Mouse (Mus musculus) limb, embryonic 15.5 days (tissue): ENCODE measurements around the gene Gng8. TPM values are rescaled to one million over a fixed set of nuclear protein-coding genes. Genes with fewer than 3 reads are reported as not detected.

Experiments used
- ATAC-seq: fragments of 200-750 bp; cut with Nextera tagmentation; 2 replicates; pipeline ENCODE4 v1.8.0; 2017; ENCODE audit warnings: low read depth, moderate TSS enrichment; ENCODE audit not compliant: insufficient number of reproducible peaks, low FRiP score, low TSS enrichment
- H3K27ac ChIP-seq: fragments of 300-500 bp; sonication (generic); 2 replicates; pipeline ENCODE4 v1.5.1; 2015; ENCODE audit warnings: moderate library complexity, mild to moderate bottlenecking, inconsistent platforms
- H3K27me3 ChIP-seq: fragments of 300-500 bp; sonication (generic); 2 replicates; pipeline ENCODE4 v1.6.1; 2015; ENCODE audit warnings: inconsistent platforms
- H3K36me3 ChIP-seq: fragments of 300-500 bp; sonication (generic); 2 replicates; pipeline ENCODE4 v1.6.1; 2015; ENCODE audit warnings: inconsistent platforms
- H3K4me1 ChIP-seq: fragments of 300-500 bp; sonication (generic); 2 replicates; pipeline ENCODE4 v1.6.1; 2015; ENCODE audit warnings: inconsistent platforms
- H3K4me2 ChIP-seq: fragments of 300-500 bp; sonication (generic); 2 replicates; pipeline ENCODE4 v1.6.1; 2015; ENCODE audit warnings: mild to moderate bottlenecking, inconsistent platforms
- H3K4me3 ChIP-seq: fragments of 300-500 bp; sonication (generic); 2 replicates; pipeline ENCODE4 v1.5.1; 2015; ENCODE audit warnings: mild to moderate bottlenecking, inconsistent platforms
- H3K9ac ChIP-seq: fragments of 300-500 bp; sonication (generic); 2 replicates; pipeline ENCODE4 v1.6.1; 2015; ENCODE audit warnings: inconsistent platforms
- H3K9me3 ChIP-seq: fragments of 300-500 bp; sonication (generic); 2 replicates; pipeline ENCODE4 v1.6.1; 2016; ENCODE audit warnings: inconsistent platforms
- WGBS: fragments of 180-500 bp; shearing (Covaris S2); methylation state at CpG from one replicate; pipeline ENCODE4 v1.1.7; 2015; 5-methylcytosine and 5-hydroxymethylcytosine counted together
- polyA plus RNA-seq: library from polyadenylated mRNA; unstranded; fragments of >200 nt; fragmentation: Nextera tagmentation; extraction: Ambion mirVana; gene quantifications from 2 replicates; pipeline ENCODE4 v1.2.1, GENCODE M21; 2015

Gene Gng8
- polyA plus RNA-seq, 1 experiment from 2014 or later: 15.0 TPM

DNA sequence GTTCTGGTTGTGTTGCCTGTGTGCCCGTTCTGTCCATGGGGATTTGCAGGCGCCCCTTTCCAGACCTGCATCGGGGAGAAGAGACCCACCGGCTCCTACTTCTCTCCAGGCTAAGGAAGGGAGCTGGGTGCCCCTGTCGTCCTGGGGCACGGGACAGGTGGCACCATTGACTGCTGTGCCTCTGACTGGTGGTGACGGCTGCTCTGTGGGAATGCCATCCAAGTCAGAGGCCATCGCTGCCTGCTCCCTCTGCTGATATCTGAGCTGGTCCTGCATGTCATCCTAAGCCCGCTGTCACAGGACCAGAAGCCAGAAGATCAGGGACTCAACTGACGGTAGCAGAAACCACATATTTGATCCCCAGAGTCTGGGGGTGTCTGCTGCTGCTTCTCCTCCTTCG lies 17.3 kb downstream of the Gng8 start:
- Histone ChIP-seq H3K9ac (no peak overlapping the region), H3K27ac (no peak overlapping the region), H3K9me3 (no peaks in the 10 kb centered on the region), H3K4me1 (peaks cover 52% of the 10 kb centered on the region), H3K4me3 (no peak overlapping the region), H3K4me2 (no peak overlapping the region), H3K27me3 (no peaks in the 10 kb centered on the region), H3K36me3 (peaks cover under 1% of the 10 kb centered on the region; the same call in 1 of the 2 replicates)
- 69% methylated on average over 11 of the region's 11 CpGs for WGBS
- no peak for ATAC-seq

DNA sequence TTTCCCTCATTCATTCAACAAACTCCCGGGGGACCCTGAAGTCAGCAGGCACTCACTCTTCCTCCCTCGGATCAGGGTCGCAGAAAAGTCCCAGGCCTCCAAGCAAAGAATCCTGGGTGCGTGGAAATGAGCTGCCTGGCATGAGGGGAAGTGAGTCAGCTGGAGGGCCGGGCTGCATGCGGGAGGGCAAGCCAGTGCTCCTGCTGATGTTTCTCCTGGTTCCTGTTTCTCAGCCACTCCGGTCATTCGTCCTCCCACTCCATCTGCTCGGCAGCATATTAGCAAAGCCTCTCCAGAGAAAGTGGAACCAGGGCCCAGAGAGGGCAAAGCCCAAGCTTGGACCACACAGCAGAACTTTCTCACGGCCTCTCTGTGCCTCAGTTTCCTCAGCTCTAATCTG lies 18.3 kb downstream of the Gng8 start:
- Histone ChIP-seq H3K4me2 (no peak overlapping the region), H3K9me3 (no peaks in the 10 kb centered on the region), H3K27ac (no peak overlapping the region), H3K27me3 (no peaks in the 10 kb centered on the region), H3K36me3 (peaks cover 11% of the 10 kb centered on the region), H3K9ac (no peak overlapping the region), H3K4me1 (peaks cover 61% of the 10 kb centered on the region), H3K4me3 (no peak overlapping the region)
- ATAC-seq: no peak
- WGBS: 35% methylated on average over 10 of the region's 10 CpGs

GRCm38 (mm10) chr7:16911904-16912303 lies 20.3 kb downstream of the Gng8 start:
- Histone ChIP-seq H3K36me3 (peaks cover 31% of the 10 kb centered on the region), H3K9me3 (no peaks in the 10 kb centered on the region), H3K27me3 (no peaks in the 10 kb centered on the region), H3K27ac (no peak overlapping the region), H3K4me3 (no peak overlapping the region), H3K4me1 (peaks cover 44% of the 10 kb centered on the region), H3K4me2 (no peak overlapping the region), H3K9ac (no peak overlapping the region)
- ATAC-seq: no peak
- 91% methylated on average over 3 of the region's 3 CpGs for WGBS

DNA sequence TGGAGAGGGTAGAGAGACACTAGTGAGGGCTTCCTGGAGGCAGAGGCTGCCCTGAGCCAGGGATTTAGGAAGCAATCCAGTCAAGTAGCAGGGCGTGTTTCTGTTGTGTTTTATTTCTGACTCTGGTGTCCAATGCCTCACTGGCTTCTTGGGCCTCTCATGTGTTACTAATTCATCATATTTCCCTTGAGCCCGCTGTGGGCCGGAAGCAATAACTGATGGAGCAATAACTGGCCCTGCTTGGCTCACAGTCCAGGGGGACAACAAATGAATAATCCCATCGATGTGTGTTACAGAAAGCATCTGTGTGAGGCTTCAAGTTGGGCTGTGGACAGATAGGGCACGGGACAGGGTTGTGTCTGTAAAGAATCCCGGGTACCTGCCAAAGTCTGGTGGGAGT lies 20.8 kb downstream of the Gng8 start:
- H3K4me3 ChIP-seq: no peak overlapping the region
- H3K4me2 ChIP-seq: no peak overlapping the region
- H3K9ac ChIP-seq: no peak overlapping the region
- peaks cover 41% of the 10 kb centered on the region for H3K4me1 ChIP-seq
- peak overlapping the region; percentile 44; the same call in 1 of the 2 replicates for H3K27ac ChIP-seq
- WGBS: 55% methylated on average over 6 of the region's 6 CpGs
- peaks cover 36% of the 10 kb centered on the region for H3K36me3 ChIP-seq
- no peak for ATAC-seq
- H3K27me3 ChIP-seq: no peaks in the 10 kb centered on the region
- no peaks in the 10 kb centered on the region for H3K9me3 ChIP-seq

DNA sequence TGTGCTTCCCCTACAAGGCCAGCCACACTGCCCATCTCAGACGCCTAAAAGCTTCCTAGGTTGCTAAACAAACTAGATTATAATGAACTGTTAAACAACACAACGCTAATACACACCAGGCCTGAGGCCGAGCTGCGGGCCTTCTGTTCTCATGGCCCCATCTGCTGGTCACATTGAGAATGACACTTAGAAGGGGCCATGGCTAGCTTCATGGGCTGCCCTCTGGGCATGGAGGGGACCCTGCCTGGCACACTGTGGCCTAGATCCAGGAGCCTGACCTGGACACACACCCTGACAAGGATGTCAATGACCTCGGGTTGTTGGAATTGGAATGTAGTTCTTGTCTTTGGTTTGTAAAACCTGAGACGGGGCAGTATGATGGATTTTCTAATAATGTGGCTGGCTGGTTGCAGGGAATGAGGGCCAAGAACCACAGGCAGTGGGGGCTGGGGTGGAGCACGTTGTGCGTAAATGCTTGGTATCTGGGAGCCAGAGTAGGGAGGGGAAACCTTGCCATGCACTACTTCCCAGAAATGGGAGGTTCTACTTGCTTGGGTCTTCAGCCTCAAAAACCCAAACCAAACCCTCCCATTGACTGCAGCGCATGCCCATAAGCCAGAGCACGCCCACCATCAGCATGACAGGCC lies 22.3 kb downstream of the Gng8 start:
- Histone ChIP-seq H3K9ac (no peak overlapping the region), H3K4me2 (no peak overlapping the region), H3K27ac (peak overlapping the region; percentile 44; the same call in 1 of the 2 replicates), H3K9me3 (no peaks in the 10 kb centered on the region), H3K4me3 (no peak overlapping the region), H3K4me1 (peaks cover 38% of the 10 kb centered on the region), H3K36me3 (peaks cover 51% of the 10 kb centered on the region), H3K27me3 (no peaks in the 10 kb centered on the region)
- WGBS: 29% methylated on average over 10 of the region's 10 CpGs
- ATAC-seq: peak; percentile 40; the same call in 1 of the 2 replicates

- WGBS: 82% methylated on average over 18 of the region's 18 CpGs
- ATAC-seq: no peak
Observed at GRCm38 (mm10) chr7:16914453-16915343, 23.1 kb downstream of the Gng8 start.

GRCm38 (mm10) chr7:16915461-16916340 lies 24.1 kb downstream of the Gng8 start:
- 88% methylated on average over 32 of the region's 32 CpGs for WGBS
- Histone ChIP-seq H3K4me2 (no peak overlapping the region), H3K36me3 (peaks cover 60% of the 10 kb centered on the region), H3K4me1 (peaks cover 45% of the 10 kb centered on the region), H3K27ac (no peak overlapping the region), H3K9me3 (no peaks in the 10 kb centered on the region), H3K4me3 (no peak overlapping the region), H3K9ac (no peak overlapping the region), H3K27me3 (no peaks in the 10 kb centered on the region)
- ATAC-seq: no peak

More at GRCm38 (mm10) chr7:16914453-16915343, 23.1 kb downstream of the Gng8 start:
- H3K27me3 ChIP-seq: no peaks in the 10 kb centered on the region
- no peak overlapping the region for H3K4me2 ChIP-seq
- H3K4me3 ChIP-seq: no peak overlapping the region
- 0 out of 2 replicates have a peak overlapping the region, but pooled peaks have one; percentile 33 for H3K27ac ChIP-seq
- H3K9me3 ChIP-seq: no peaks in the 10 kb centered on the region
- H3K9ac ChIP-seq: no peak overlapping the region
- peaks cover 38% of the 10 kb centered on the region for H3K4me1 ChIP-seq
- peaks cover 58% of the 10 kb centered on the region for H3K36me3 ChIP-seq

DNA sequence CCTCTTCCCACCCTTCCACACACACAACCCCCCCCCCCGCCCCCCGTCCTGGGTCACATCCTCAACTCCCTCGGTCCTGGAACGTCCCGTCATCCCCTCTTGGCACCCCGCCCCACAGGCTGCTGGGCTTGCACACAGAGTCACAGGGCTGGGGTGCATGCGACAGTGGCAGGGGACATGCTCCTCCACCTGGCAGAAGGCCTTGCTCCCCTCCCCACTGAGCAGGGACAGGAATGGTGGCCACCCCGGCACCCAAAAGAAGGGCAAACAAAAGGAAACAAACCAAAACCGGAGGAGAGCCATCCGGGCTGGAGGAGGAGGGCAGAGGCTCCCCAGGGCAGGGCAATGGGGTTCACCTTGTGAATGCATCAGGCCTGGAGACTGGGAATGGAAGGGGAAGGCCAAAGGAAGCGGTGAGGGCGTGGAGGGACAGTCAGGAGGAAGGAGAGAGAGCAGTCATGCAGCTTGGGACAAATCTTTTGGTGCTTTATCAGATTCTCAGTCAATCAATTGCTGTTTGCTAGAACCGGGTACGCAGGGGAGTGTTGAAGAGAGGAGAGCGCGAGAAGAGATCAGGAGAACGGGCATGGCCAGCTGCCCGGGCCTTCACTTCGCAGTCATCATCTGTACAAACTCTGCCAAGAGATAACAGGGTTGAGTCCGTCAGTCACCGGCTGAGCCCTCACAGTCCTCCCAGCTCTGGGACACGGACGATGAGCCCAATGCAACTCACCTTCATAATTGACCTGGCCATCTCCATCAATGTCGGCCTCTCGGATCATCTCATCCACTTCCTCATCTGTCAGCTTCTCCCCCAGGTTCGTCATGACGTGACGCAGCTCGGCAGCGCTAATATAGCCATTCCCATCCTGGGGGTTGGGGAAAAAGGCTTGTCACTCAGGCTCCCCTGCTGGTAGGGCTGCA lies 25.0 kb downstream of the Gng8 start:
- no peak overlapping the region for H3K4me2 ChIP-seq
- H3K4me3 ChIP-seq: no peak overlapping the region
- no peaks in the 10 kb centered on the region for H3K27me3 ChIP-seq
- H3K9me3 ChIP-seq: no peaks in the 10 kb centered on the region
- peaks cover 60% of the 10 kb centered on the region for H3K36me3 ChIP-seq
- 82% methylated on average over 30 of the region's 30 CpGs for WGBS
- H3K27ac ChIP-seq: no peak overlapping the region
- peaks cover 54% of the 10 kb centered on the region for H3K4me1 ChIP-seq
- ATAC-seq: no peak
- no peak overlapping the region for H3K9ac ChIP-seq

GRCm38 (mm10) chr7:16917447-16917846 lies 25.9 kb downstream of the Gng8 start:
- Histone ChIP-seq H3K4me3 (no peak overlapping the region), H3K9me3 (no peaks in the 10 kb centered on the region), H3K4me2 (no peak overlapping the region), H3K9ac (no peak overlapping the region), H3K36me3 (peaks cover 60% of the 10 kb centered on the region), H3K4me1 (peaks cover 56% of the 10 kb centered on the region), H3K27me3 (no peaks in the 10 kb centered on the region), H3K27ac (no peak overlapping the region)
- no peak for ATAC-seq
- 74% methylated on average over 11 of the region's 11 CpGs for WGBS

GRCm38 (mm10) chr7:16918014-16918413 lies 26.4 kb downstream of the Gng8 start:
- Histone ChIP-seq H3K9me3 (no peaks in the 10 kb centered on the region), H3K36me3 (peaks cover 60% of the 10 kb centered on the region), H3K4me3 (no peak overlapping the region), H3K27ac (no peak overlapping the region), H3K4me1 (peaks cover 60% of the 10 kb centered on the region), H3K9ac (no peak overlapping the region), H3K4me2 (no peak overlapping the region), H3K27me3 (no peaks in the 10 kb centered on the region)
- ATAC-seq: no peak
- 70% methylated on average over 9 of the region's 9 CpGs for WGBS

GRCm38 (mm10) chr7:16918670-16919069 lies 27.1 kb downstream of the Gng8 start:
- Histone ChIP-seq H3K4me1 (peaks cover 59% of the 10 kb centered on the region), H3K4me3 (no peak overlapping the region), H3K36me3 (peaks cover 60% of the 10 kb centered on the region), H3K9ac (no peak overlapping the region), H3K9me3 (no peaks in the 10 kb centered on the region), H3K4me2 (no peak overlapping the region), H3K27me3 (no peaks in the 10 kb centered on the region), H3K27ac (no peak overlapping the region)
- no peak for ATAC-seq
- 63% methylated on average over 3 of the region's 3 CpGs for WGBS
